Mouse (Mus musculus): Measurements from ENCODE around the gene Scnn1b.

Scnn1b gene

GRCm38 (mm10) chr7:121966169-121966568 lies 101.3 kb downstream of the Scnn1b start:
- 90% methylated on average over 7 of the region's 7 CpGs for WGBS
